Comparison of ENCODE assay signal across 9 mouse cellular contexts in genomic region chr12:73953420-73954186, GRCm38 (mm10). TPM values are rescaled to one million over a fixed set of nuclear protein-coding genes. Genes with fewer than 3 reads are reported as not detected.
A peak's percentile ranks its signal among the peaks of the same experiment; 100 is the strongest.
DNase-seq lines count a peak whose midpoint lies in the region; ATAC-seq lines count a peak whose summit lies in the region.
"Had no signal": no experiment of that assay in that cellular context is flagged by ENCODE, and none has a peak within 500 bp of the region (broad histone marks: within the 10 kb centered on the region; RNA-seq: fewer than 3 reads in every experiment).

No protein-coding gene starts in this region.

- H3K9me3 ChIP-seq in hindbrain, embryonic 11.5 days (ENCODE audit: control insufficient read depth, low read length): no peaks in the 10 kb centered on the region

- H3K27ac ChIP-seq in hindbrain, embryonic 11.5 days (ENCODE audit: low read depth, low read length): no peak overlapping the region

- 52% methylated on average over 14 of the region's 14 CpGs for WGBS in hindbrain, embryonic 11.5 days

- H3K4me2 ChIP-seq in hindbrain, embryonic 11.5 days (replicated peaks; ENCODE audit: low read depth, low read length): peak overlapping the region; percentile 40

- H3K4me3 ChIP-seq in hindbrain, embryonic 11.5 days (ENCODE audit: low read depth, low read length): peak overlapping the region; percentile 13; the same call in 1 of the 2 replicates

- DNase-seq in embryo, embryonic 10.5 days (ENCODE audit: low spot score): peak; percentile 23
- no peak for DNase-seq in embryo, embryonic 10 days (ENCODE audit: low spot score)
- DNase-seq in hindbrain, embryonic 11.5 days (ENCODE audit: low spot score): peak; percentile 29
- no peak for DNase-seq in right cerebral cortex, adult 2 months (ENCODE audit: low spot score in 2 of 2)
- DNase-seq in frontal cortex, postnatal 25 days (ENCODE audit: low spot score in 2 of 2): no peak
- no peak for DNase-seq in right cerebral cortex, postnatal 36 days (ENCODE audit: low spot score in 2 of 2)

- no peaks in the 10 kb centered on the region for H3K36me3 ChIP-seq in hindbrain, embryonic 11.5 days (ENCODE audit: control insufficient read depth, insufficient read depth, low read length)

- peak overlapping the region; percentile 25; the same call in 1 of the 2 replicates for H3K9ac ChIP-seq in hindbrain, embryonic 11.5 days (ENCODE audit: low read depth, low read length)

- peaks cover under 1% of the 10 kb centered on the region; the same call in 1 of the 2 replicates for H3K27me3 ChIP-seq in hindbrain, embryonic 11.5 days (ENCODE audit: control insufficient read depth, insufficient read depth, low read length)

- peak; percentile 58 for ATAC-seq in activated CD4-positive, CD25-positive, alpha-beta regulatory T cell, adult 4 months
- ATAC-seq in hindbrain, embryonic 11.5 days (ENCODE audit: low FRiP score): no peak
- ATAC-seq in megakaryocyte progenitor cell, adult 5-6 weeks (replicated peaks; ENCODE audit: poor library complexity): peak; percentile 74

- no peaks in the 10 kb centered on the region; the same call in 1 of the 2 replicates for H3K4me1 ChIP-seq in hindbrain, embryonic 11.5 days (replicated peaks; ENCODE audit: control insufficient read depth, insufficient read depth, low read length)

RNA-seq across cellular contexts. Expression of gene Snapc1, which starts 10.7 kb away (rescaled TPM):
- polyA plus RNA-seq in activated CD4-positive, CD25-positive, alpha-beta regulatory T cell, adult 4 months (2017; shearing (Covaris generic)): 10 to 100 TPM; 13.3 to 21.9 TPM
- 24.1 and 28.3 TPM in 2 replicates for polyA plus RNA-seq in hindbrain, embryonic 11.5 days (2014; fragmentation: Nextera tagmentation; extraction: Ambion mirVana)
- total RNA-seq in megakaryocyte progenitor cell, adult 5-6 weeks (2015): 6.4 and 8.7 TPM in 2 replicates
- 13.4 and 13.5 TPM in 2 replicates for total RNA-seq in megakaryocyte progenitor cell, adult 5-6 weeks (2017)

RNA-seq across cellular contexts. Expression of gene Gm49321, which starts 16.1 kb away (rescaled TPM):
- 10 to 100 TPM; 10.8 to 21.0 TPM for polyA plus RNA-seq in activated CD4-positive, CD25-positive, alpha-beta regulatory T cell, adult 4 months (2017; shearing (Covaris generic))
- polyA plus RNA-seq in hindbrain, embryonic 11.5 days (2014; fragmentation: Nextera tagmentation; extraction: Ambion mirVana): 19.8 and 19.9 TPM in 2 replicates
- 1.5 and 4.2 TPM in 2 replicates for total RNA-seq in megakaryocyte progenitor cell, adult 5-6 weeks (2015)
- not detected in 2 replicates for total RNA-seq in megakaryocyte progenitor cell, adult 5-6 weeks (2017)
- polyA plus RNA-seq: gonadal fat pad, adult 2 months had no signal

RNA-seq across cellular contexts. Expression of gene Syt16, which starts 43.9 kb away (rescaled TPM):
- not detected for polyA plus RNA-seq in activated CD4-positive, CD25-positive, alpha-beta regulatory T cell, adult 4 months (2017; shearing (Covaris generic))
- polyA plus RNA-seq in hindbrain, embryonic 11.5 days (2014; fragmentation: Nextera tagmentation; extraction: Ambion mirVana): 5.4 and 5.5 TPM in 2 replicates
- not detected in 2 replicates for total RNA-seq in megakaryocyte progenitor cell, adult 5-6 weeks (2015)
- not detected in 2 replicates for total RNA-seq in megakaryocyte progenitor cell, adult 5-6 weeks (2017)

RNA-seq across cellular contexts. Expression of gene Hif1a, which starts 52.4 kb away (rescaled TPM):
- polyA plus RNA-seq in activated CD4-positive, CD25-positive, alpha-beta regulatory T cell, adult 4 months (2017; shearing (Covaris generic)): 10 to 100 TPM; 65.7 to 77.4 TPM
- polyA plus RNA-seq in hindbrain, embryonic 11.5 days (2014; fragmentation: Nextera tagmentation; extraction: Ambion mirVana): 130 and 139 TPM in 2 replicates
- 62.5 and 65.0 TPM in 2 replicates for total RNA-seq in megakaryocyte progenitor cell, adult 5-6 weeks (2015)
- 67.8 and 69.3 TPM in 2 replicates for total RNA-seq in megakaryocyte progenitor cell, adult 5-6 weeks (2017)

Comparison
In these comparisons a context has a peak if more than half of its experiments do, and no peak if none do; other contexts are left out.
1. DNase-seq: peak in embryo, embryonic 10.5 days (single experiment) and hindbrain, embryonic 11.5 days (single experiment); none in embryo, embryonic 10 days (single experiment), right cerebral cortex, adult 2 months (0 of 2), frontal cortex, postnatal 25 days (0 of 2) and right cerebral cortex, postnatal 36 days (0 of 2).